Mouse (Mus musculus): ENCODE data around the gene Zfp869.
"Not testable (repeated sequence)": the region's sequence is repeated elsewhere in the genome, so short reads cannot be mapped to it uniquely, and the experiment has no call there.

Zfp869 gene

DNA sequence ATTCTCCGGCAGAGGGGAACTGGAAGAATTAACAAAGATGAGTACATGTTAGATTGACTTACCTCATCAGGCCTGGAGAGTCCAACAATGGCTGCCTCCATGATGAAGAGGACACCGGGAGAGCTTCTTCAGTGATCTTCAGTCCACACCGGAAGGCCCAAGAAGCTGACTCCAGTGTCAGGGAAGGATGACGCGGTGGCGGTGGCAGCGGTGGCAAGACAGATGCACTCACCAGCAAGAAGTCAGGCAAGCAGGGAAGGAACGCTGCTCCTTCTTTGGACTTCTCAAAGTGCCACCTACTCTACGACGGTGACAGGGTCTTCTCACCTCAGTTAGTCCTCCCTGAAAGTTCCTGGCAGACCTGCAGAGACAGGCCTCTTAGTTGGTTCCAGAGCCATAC is at the start of gene Zfp869:
Gene Zfp869 (minus strand): TSS at position 101 of the 400 bp plus-strand sequence.
- not testable (repeated sequence) for DNase-seq (ENCODE audit: low spot score)

DNA sequence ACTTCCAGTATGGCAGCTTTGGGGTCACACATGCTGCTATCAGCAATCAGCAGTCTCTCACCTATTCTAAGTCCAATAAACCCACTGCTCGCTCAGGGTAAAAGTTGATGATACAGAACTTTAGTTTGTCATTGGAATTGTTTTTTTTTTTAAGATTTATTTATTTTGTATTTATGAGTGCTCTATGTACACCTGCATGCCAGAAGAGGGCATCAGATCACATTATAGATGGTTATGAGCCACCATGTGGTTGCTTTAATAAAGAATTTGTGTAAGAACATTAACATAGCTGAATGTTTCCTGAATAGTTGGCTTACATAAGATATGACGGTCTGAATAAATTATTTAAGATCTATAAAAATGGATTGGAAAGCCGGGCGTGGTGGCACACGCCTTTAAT is 47.8 kb upstream of the Zfp869 start:
- DNase-seq (ENCODE audit: low spot score): no peak

DNA sequence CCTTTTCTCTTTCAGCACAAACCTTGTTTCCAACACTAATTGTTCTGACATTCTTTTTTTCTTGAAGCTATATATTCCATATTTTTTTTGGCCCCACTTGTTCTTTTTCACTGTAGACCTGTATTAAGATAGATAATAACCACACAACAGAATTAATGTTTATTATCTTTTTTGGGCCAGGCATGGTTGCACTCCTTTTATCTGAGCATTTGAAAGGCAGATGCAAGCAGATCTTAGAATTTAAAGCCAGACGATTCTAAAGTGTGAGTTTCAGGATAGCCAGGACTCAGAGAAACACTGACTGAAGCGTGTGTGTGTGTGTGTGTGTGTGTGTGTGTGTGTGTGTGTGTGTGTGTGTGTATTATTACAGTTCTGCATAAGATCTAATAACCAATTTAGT is 41.9 kb upstream of the Zfp869 start:
- DNase-seq (ENCODE audit: low spot score): no peak

- peak; percentile 97 for DNase-seq (ENCODE audit: low spot score)
These were observed 39.3 kb upstream of the Zfp869 start, which contains the start of gene Zfp963 for GRCm38 (mm10) chr8:69749544-69750454. Zfp963 (minus strand) TSS chr8:69749970.

DNA sequence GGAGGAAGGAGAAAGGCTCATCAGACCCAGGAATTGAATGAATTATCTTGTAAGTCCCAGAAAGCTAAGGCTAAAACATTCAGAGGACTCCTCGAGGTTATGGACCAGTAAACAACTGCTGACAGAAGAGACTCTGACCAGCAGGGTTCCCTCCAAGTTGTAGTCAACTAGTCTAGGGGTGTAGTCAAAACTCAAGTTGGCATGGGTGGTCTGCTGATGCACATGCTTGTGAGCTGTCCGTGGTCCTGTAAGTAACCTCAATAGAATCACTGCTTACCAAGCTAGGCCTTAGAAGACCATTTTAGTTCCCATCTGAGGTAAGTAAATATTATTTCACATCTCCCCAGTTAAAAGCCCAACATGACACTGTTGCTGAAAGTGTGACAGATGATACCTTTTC is 30.7 kb upstream of the Zfp869 start:
- no peak for DNase-seq (ENCODE audit: low spot score)

DNA sequence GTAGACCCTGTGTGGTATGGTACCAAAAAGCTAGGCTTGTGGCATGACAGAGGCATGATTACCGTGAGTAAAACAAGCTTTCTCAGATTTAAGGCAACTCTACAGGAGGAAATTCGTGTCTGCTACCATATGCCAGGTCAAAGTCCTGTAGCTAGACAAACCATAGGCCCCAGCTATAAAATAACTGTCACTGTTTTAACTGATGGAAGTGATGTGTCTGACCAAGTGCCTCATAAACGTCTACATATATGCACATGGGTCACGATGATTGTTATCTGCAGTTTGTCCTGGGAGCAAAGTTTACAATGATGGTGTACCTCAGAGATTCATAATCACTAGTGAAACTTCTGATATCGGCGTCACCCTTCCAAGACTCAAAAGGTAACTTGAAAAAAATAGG is 30.2 kb upstream of the Zfp869 start:
- DNase-seq (ENCODE audit: low spot score): no peak

DNA sequence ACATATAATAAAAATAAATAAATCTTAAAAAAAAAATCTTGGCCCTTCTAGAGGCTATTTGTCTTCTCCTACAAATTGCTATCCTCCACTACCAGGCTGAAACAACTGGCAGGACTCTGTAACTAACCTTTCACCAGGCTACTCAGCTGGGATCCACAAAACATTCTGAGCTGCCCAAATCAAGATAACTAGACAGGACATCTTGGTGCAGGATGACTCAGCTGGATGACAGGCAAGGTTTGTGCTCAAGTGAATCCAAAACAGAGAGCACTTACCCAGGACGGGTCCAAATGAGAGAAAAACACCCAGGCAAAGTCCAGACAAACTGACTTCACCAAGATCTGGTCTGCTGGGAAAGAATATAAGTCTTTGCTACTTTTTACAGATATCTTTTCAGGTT is 25.0 kb upstream of the Zfp869 start:
- DNase-seq (ENCODE audit: low spot score): no peak

DNA sequence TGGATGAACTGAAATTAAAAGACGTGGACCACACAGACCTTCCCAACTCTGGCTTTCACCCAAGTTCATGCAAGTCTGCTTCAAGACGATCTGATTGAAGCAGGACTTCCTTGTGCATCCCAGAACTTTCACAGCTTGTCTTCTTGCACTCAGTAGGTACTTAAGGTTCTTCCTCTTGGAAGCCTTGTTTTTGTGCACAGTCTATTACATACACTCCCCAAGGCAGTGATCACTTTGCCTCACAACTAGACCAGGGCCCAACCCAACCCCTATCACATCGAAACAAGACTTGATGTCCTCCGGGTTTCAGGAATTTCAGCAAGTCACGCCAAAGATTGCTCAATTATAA is 6.7 kb upstream of the Zfp869 start:
- no peak for DNase-seq (ENCODE audit: low spot score)

DNA sequence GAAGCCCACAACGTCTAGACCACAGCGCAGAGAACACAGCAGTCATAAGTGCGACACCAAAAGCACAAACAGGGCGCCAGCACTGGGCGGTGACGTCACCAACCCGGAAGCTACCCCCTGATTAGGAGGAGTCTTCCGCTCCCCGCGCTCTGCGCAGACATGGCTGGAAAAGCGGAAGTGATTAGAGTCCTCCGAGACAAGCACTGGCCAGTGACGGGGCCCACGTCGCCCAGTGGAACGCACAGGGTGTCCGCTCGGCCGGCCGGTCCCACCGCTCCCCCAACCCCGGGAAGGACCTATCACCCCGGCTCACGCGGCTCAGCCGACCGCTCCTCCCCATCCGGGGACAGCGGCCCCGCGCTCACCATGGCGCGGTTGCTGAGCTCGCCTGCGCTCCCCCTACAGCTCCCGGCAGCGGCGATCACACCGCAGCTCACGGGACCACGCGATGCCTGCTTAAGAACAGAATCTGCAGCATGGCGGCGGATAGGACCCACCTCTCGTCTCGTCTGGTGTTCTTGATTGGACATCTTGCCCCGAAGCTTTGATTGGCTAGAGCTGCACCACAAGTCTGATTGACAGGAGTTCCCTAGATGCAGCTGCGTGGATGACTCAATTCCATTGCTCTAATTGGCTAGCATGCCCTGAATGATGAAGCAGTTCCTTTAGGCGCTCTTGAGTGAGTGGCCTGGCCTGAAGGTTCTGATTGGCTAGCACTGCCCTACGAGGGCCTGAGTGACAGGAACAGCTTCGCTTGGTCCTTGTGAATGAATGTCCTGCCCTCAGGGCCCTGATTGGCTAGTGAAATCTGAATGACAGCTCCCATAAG is 6.1 kb upstream of the Zfp869 start:
- DNase-seq (ENCODE audit: low spot score): peak; percentile 97

- DNase-seq (ENCODE audit: low spot score): no peak
These were observed 4.8 kb upstream of the Zfp869 start for GRCm38 (mm10) chr8:69715366-69715765.

- DNase-seq (ENCODE audit: low spot score): no peak
These were observed 3.0 kb upstream of the Zfp869 start for GRCm38 (mm10) chr8:69713516-69713915.

GRCm38 (mm10) chr8:69701810-69702209 is 8.7 kb downstream of the Zfp869 start:
- no peak for DNase-seq (ENCODE audit: low spot score)

DNA sequence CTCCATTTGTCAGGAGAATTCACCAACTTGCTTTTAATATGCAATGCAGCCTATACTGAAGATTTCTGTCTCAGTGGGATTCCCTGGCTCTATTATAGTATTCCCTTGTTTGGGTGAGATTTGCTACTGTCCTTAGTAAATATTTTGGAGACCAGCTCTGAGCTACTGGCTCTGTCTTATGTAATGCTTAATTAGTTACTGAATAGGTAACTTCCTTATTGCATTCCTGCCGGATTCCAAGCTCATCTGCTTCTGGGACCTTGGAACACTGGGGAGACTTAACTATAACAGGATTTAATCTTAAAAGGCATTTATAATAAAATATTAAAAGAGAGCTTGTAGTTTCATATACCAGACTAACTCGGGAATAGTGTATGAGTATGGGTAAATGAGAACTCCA is 45.5 kb downstream of the Zfp869 start:
- not testable (repeated sequence) for DNase-seq (ENCODE audit: low spot score)

- no peak for DNase-seq (ENCODE audit: low spot score)
These were observed 49.2 kb downstream of the Zfp869 start for GRCm38 (mm10) chr8:69661294-69661693.

Measured in T-cell, adult 2 months (primary cell).